Mouse (Mus musculus) cerebellum, adult 2 months (tissue): ENCODE measurements around the gene Oxtr. TPM values are rescaled to one million over a fixed set of nuclear protein-coding genes. Genes with fewer than 3 reads are reported as not detected.

Source experiments
- DNase-seq, 2 experiments: peaks; one replicate each; pipeline ENCODE4 v3.0.0; 2021
- H3K27ac ChIP-seq: fragments of 200-500 bp; 2 replicates; pipeline ENCODE4 v1.5.1; 2012; ENCODE audit warnings: low read length, control low read depth, inconsistent platforms; ENCODE audit not compliant: insufficient read depth
- H3K27me3 ChIP-seq: fragments of 200-500 bp; 2 replicates; pipeline ENCODE4 v1.6.1; 2012; ENCODE audit warnings: inconsistent platforms, mild to moderate bottlenecking, low read length, moderate library complexity; ENCODE audit not compliant: control insufficient read depth, insufficient read depth
- H3K4me1 ChIP-seq: fragments of 200-500 bp; 2 replicates; pipeline ENCODE4 v1.6.1; 2011; ENCODE audit warnings: low read length; ENCODE audit not compliant: control insufficient read depth, insufficient read depth
- H3K4me3 ChIP-seq: fragments of 200-500 bp; replicated peaks from 2 replicates; pipeline ENCODE3; 2011; ENCODE audit warnings: mild to moderate bottlenecking, low read depth, low read length, control low read depth; ENCODE audit not compliant: insufficient read depth
- CTCF ChIP-seq: fragments of 200-500 bp; IDR thresholded peaks from 2 replicates; pipeline ENCODE4 v1.5.1; 2011; ENCODE audit warnings: low read depth, mild to moderate bottlenecking, control low read depth, low read length, moderate library complexity, borderline replicate concordance; ENCODE audit not compliant: insufficient read depth
- POLR2A ChIP-seq: fragments of 200-500 bp; IDR thresholded peaks from 2 replicates; pipeline ENCODE4 v1.6.1; 2011; ENCODE audit warnings: low read length, control low read depth, borderline replicate concordance; ENCODE audit not compliant: insufficient read depth
- WGBS: fragments of 180-500 bp; shearing (Covaris S2); methylation state at CpG from one replicate; pipeline ENCODE4 v1.1.7; 2018; 5-methylcytosine and 5-hydroxymethylcytosine counted together
- polyA plus RNA-seq: library from polyadenylated mRNA; depleted of rRNA; stranded (reverse); fragments of >200 nt; gene quantifications from 2 replicates; pipeline ENCODE4 v1.2.3, GENCODE M21; 2012

The Oxtr gene
- polyA plus RNA-seq, 1 experiment, result 0.88 TPM

GRCm38 (mm10) chr6:112487993-112488392, 1.8 kb downstream of the Oxtr start:
- 91% methylated on average over 5 of the region's 5 CpGs for WGBS
- H3K27ac ChIP-seq, result no peak overlapping the region
- H3K4me1 ChIP-seq, result 0 out of 2 replicates have a peak, but pooled peaks cover 3% of the 10 kb centered on the region
- TF ChIP-seq CTCF, result no peak
- TF ChIP-seq POLR2A, result no peak
- H3K4me3 ChIP-seq, result no peak overlapping the region
- no peak for DNase-seq
- no peaks in the 10 kb centered on the region; the same call in 1 of the 2 replicates for H3K27me3 ChIP-seq

GRCm38 (mm10) chr6:112484316-112484715, 5.4 kb downstream of the Oxtr start:
- TF ChIP-seq POLR2A, result no peak
- peak; percentile 73 for TF ChIP-seq CTCF
- Histone ChIP-seq H3K4me3 (no peak overlapping the region), H3K4me1 (no peaks in the 10 kb centered on the region), H3K27ac (no peak overlapping the region), H3K27me3 (no peaks in the 10 kb centered on the region)
- whole genome bisulfite sequencing, result 5% methylated on average over 4 of the region's 4 CpGs
- peak; percentile 13 to 22 for DNase-seq

- no peaks in the 10 kb centered on the region for H3K27me3 ChIP-seq
- no peaks in the 10 kb centered on the region for H3K4me1 ChIP-seq
- 62% methylated on average over 13 of the region's 13 CpGs for WGBS
- no peak for DNase-seq
- H3K4me3 ChIP-seq, result no peak overlapping the region
- no peak overlapping the region for H3K27ac ChIP-seq
- no peak for TF ChIP-seq CTCF
- no peak for TF ChIP-seq POLR2A
These were observed 9.9 kb downstream of the Oxtr start for GRCm38 (mm10) chr6:112479861-112480260.

GRCm38 (mm10) chr6:112471644-112472043, 18.1 kb downstream of the Oxtr start:
- no peak for DNase-seq
- TF ChIP-seq CTCF (no peak), POLR2A (no peak)
- 92% methylated on average over 4 of the region's 4 CpGs for WGBS

GRCm38 (mm10) chr6:112466001-112466400, 23.7 kb downstream of the Oxtr start:
- no peak for DNase-seq
- H3K4me3 ChIP-seq, result no peak overlapping the region
- no peaks in the 10 kb centered on the region for H3K27me3 ChIP-seq
- no peak overlapping the region for H3K27ac ChIP-seq
- H3K4me1 ChIP-seq, result peaks cover 15% of the 10 kb centered on the region
- TF ChIP-seq CTCF (no peak), POLR2A (no peak)

More at GRCm38 (mm10) chr6:112471644-112472043, 18.1 kb downstream of the Oxtr start:
- no peaks in the 10 kb centered on the region for H3K27me3 ChIP-seq
- no peak overlapping the region for H3K4me3 ChIP-seq
- no peaks in the 10 kb centered on the region for H3K4me1 ChIP-seq
- no peak overlapping the region for H3K27ac ChIP-seq

GRCm38 (mm10) chr6:112465441-112465840, 24.3 kb downstream of the Oxtr start:
- TF ChIP-seq CTCF (no peak), POLR2A (no peak)
- Histone ChIP-seq H3K4me3 (no peak overlapping the region), H3K27me3 (no peaks in the 10 kb centered on the region), H3K27ac (no peak overlapping the region), H3K4me1 (peaks cover 15% of the 10 kb centered on the region)
- WGBS, result 20% methylated on average over 3 of the region's 3 CpGs
- DNase-seq, result peak; percentile 21 to 59

GRCm38 (mm10) chr6:112463331-112463730, 26.4 kb downstream of the Oxtr start:
- 69% methylated on average over 6 of the region's 6 CpGs for WGBS
- no peak overlapping the region for H3K27ac ChIP-seq
- TF ChIP-seq CTCF, result no peak
- no peak for TF ChIP-seq POLR2A
- no peak overlapping the region for H3K4me3 ChIP-seq
- peaks cover 15% of the 10 kb centered on the region for H3K4me1 ChIP-seq
- no peaks in the 10 kb centered on the region for H3K27me3 ChIP-seq
- DNase-seq, result no peak

- no peaks in the 10 kb centered on the region for H3K27me3 ChIP-seq
- H3K4me3 ChIP-seq, result no peak overlapping the region
- H3K4me1 ChIP-seq, result peaks cover 15% of the 10 kb centered on the region
- TF ChIP-seq POLR2A, result no peak
- TF ChIP-seq CTCF, result no peak
- DNase-seq, result no peak
- 80% methylated on average over 5 of the region's 5 CpGs for WGBS
- H3K27ac ChIP-seq, result no peak overlapping the region
These were observed 28.3 kb downstream of the Oxtr start for GRCm38 (mm10) chr6:112461459-112461858.
